In genomic region chr12:76474246-76474583, GRCm38 (mm10) we compare ENCODE assay signal across 26 mouse cellular contexts. TPM values are rescaled to one million over a fixed set of nuclear protein-coding genes. Genes with fewer than 3 reads are reported as not detected.
A peak's percentile ranks its signal among the peaks of the same experiment; 100 is the strongest.
DNase-seq lines count a peak whose midpoint lies in the region; ATAC-seq and TF ChIP-seq lines count a peak whose summit lies in the region.
"Had no signal": no experiment of that assay in that cellular context is flagged by ENCODE, and none has a peak within 500 bp of the region (broad histone marks: within the 10 kb centered on the region; RNA-seq: fewer than 3 reads in every experiment).

No protein-coding gene starts in this region.

- no peaks in the 10 kb centered on the region for H3K4me1 ChIP-seq in forebrain, postnatal 0 days (ENCODE audit: insufficient read depth)
- peaks cover 13% of the 10 kb centered on the region for H3K4me1 ChIP-seq in forebrain, embryonic 10.5 days
- H3K4me1 ChIP-seq in megakaryocyte, embryonic 14.5 days, result peaks cover 28% of the 10 kb centered on the region
- no peaks in the 10 kb centered on the region; the same call in 1 of the 2 replicates for H3K4me1 ChIP-seq in brown adipose tissue, adult 24 weeks (ENCODE audit: control insufficient read depth, insufficient read depth, insufficient read length, low read length)
- H3K4me1 ChIP-seq in hindbrain, postnatal 0 days (ENCODE audit: insufficient read depth, low read length), result no peaks in the 10 kb centered on the region
- H3K4me1 ChIP-seq: midbrain, embryonic 12.5 days had no signal

- no peak for DNase-seq in forebrain, postnatal 0 days
- no peak for DNase-seq in forebrain, embryonic 10.5 days (ENCODE audit: extremely low spot score, low spot score)
- no peak for DNase-seq in urinary bladder, adult 18-20 months (ENCODE audit: low spot score in 2 of 2)
- DNase-seq in hindbrain, postnatal 0 days (ENCODE audit: low spot score), result no peak
- no peak for DNase-seq in layer of hippocampus, postnatal 10 days (ENCODE audit: low spot score in 2 of 2)
- DNase-seq: adrenal gland, postnatal 25 days; cerebellum, adult 2 months; cerebellum, postnatal 36 days; kidney, postnatal 36 days; left cerebral cortex, postnatal 4 days; lung, adult 18-20 months; lung, postnatal 14 days; thymus, postnatal 36 days had no signal

- no peak for TF ChIP-seq CTCF in forebrain, postnatal 0 days (IDR thresholded peaks at IDR 0.05; ENCODE audit: low read depth)
- TF ChIP-seq CTCF in hindbrain, postnatal 0 days (IDR thresholded peaks at IDR 0.05; ENCODE audit: low read depth), result no peak

- no peaks in the 10 kb centered on the region for H3K27me3 ChIP-seq in forebrain, postnatal 0 days (ENCODE audit: insufficient read depth, low read length)
- no peaks in the 10 kb centered on the region for H3K27me3 ChIP-seq in forebrain, embryonic 10.5 days (ENCODE audit: poor library complexity, severe bottlenecking)
- H3K27me3 ChIP-seq in megakaryocyte, embryonic 14.5 days (replicated peaks), result peaks cover 12% of the 10 kb centered on the region
- H3K27me3 ChIP-seq in hindbrain, postnatal 0 days (ENCODE audit: insufficient read depth, low read length), result no peaks in the 10 kb centered on the region
- H3K27me3 ChIP-seq: forebrain, embryonic 15.5 days; intestine, embryonic 15.5 days; midbrain, embryonic 12.5 days; neural tube, embryonic 12.5 days; Patski had no signal

- 0 out of 2 replicates have a peak, but pooled peaks have one; percentile 40 for ATAC-seq in forebrain, postnatal 0 days
- no peak for ATAC-seq in megakaryocyte, adult 5-6 weeks (ENCODE audit: poor library complexity, severe bottlenecking)
- ATAC-seq in hindbrain, postnatal 0 days, result no peak
- ATAC-seq: forebrain, embryonic 15.5 days; intestine, embryonic 15.5 days; Patski had no signal

- no peaks in the 10 kb centered on the region for H3K36me3 ChIP-seq in forebrain, postnatal 0 days (ENCODE audit: insufficient read depth)
- no peaks in the 10 kb centered on the region for H3K36me3 ChIP-seq in forebrain, embryonic 10.5 days (replicated peaks)
- no peaks in the 10 kb centered on the region for H3K36me3 ChIP-seq in megakaryocyte, embryonic 14.5 days (replicated peaks; ENCODE audit: low read length)
- no peaks in the 10 kb centered on the region for H3K36me3 ChIP-seq in hindbrain, postnatal 0 days (ENCODE audit: insufficient read depth, low read length)
- H3K36me3 ChIP-seq: forebrain, embryonic 15.5 days; intestine, embryonic 15.5 days; midbrain, embryonic 12.5 days; neural tube, embryonic 12.5 days had no signal

- no peak overlapping the region for H3K4me3 ChIP-seq in forebrain, postnatal 0 days (ENCODE audit: low read depth, low read length)
- no peak overlapping the region for H3K4me3 ChIP-seq in forebrain, embryonic 10.5 days
- peak overlapping the region; percentile 4 for H3K4me3 ChIP-seq in megakaryocyte, embryonic 14.5 days (replicated peaks)
- no peak overlapping the region for H3K4me3 ChIP-seq in brown adipose tissue, adult 24 weeks (ENCODE audit: insufficient read depth, low read depth, low read length)
- no peak overlapping the region for H3K4me3 ChIP-seq in hindbrain, postnatal 0 days (ENCODE audit: low read length)
- H3K4me3 ChIP-seq: erythroblast, embryonic 14.5 days; forebrain, embryonic 15.5 days; intestine, embryonic 15.5 days; left cerebral cortex, adult 2 months; midbrain, embryonic 12.5 days; neural tube, embryonic 12.5 days had no signal

- no peak overlapping the region for H3K4me2 ChIP-seq in forebrain, postnatal 0 days (ENCODE audit: low read depth)
- no peak overlapping the region for H3K4me2 ChIP-seq in hindbrain, postnatal 0 days (ENCODE audit: low read depth, low read length)
- H3K4me2 ChIP-seq: forebrain, embryonic 15.5 days; heart, embryonic 11.5 days; hindbrain, embryonic 14.5 days; intestine, embryonic 15.5 days; midbrain, embryonic 12.5 days; neural tube, embryonic 12.5 days had no signal

- WGBS in forebrain, postnatal 0 days, result 83% methylated on average over 8 of the region's 8 CpGs
- WGBS in forebrain, embryonic 10.5 days, result 87% methylated on average over 8 of the region's 8 CpGs
- 89% methylated on average over 8 of the region's 8 CpGs for WGBS in hindbrain, postnatal 0 days

- H3K9me3 ChIP-seq in forebrain, postnatal 0 days (ENCODE audit: low read length), result no peaks in the 10 kb centered on the region
- H3K9me3 ChIP-seq in forebrain, embryonic 10.5 days, result no peaks in the 10 kb centered on the region
- peaks cover 5% of the 10 kb centered on the region for H3K9me3 ChIP-seq in megakaryocyte, embryonic 14.5 days
- no peaks in the 10 kb centered on the region for H3K9me3 ChIP-seq in hindbrain, postnatal 0 days (ENCODE audit: low read length)
- H3K9me3 ChIP-seq: forebrain, embryonic 15.5 days; intestine, embryonic 15.5 days; midbrain, embryonic 12.5 days; neural tube, embryonic 12.5 days had no signal

- H3K9ac ChIP-seq in forebrain, postnatal 0 days, result no peak overlapping the region
- no peak overlapping the region for H3K9ac ChIP-seq in hindbrain, postnatal 0 days (replicated peaks; ENCODE audit: low read length)
- H3K9ac ChIP-seq: forebrain, embryonic 15.5 days; hindbrain, embryonic 14.5 days; intestine, embryonic 15.5 days; midbrain, embryonic 12.5 days; neural tube, embryonic 12.5 days had no signal

- no peak overlapping the region for H3K27ac ChIP-seq in forebrain, postnatal 0 days (ENCODE audit: low read depth, low read length)
- H3K27ac ChIP-seq in forebrain, embryonic 10.5 days, result no peak overlapping the region
- peak overlapping the region; percentile 41 for H3K27ac ChIP-seq in brown adipose tissue, adult 24 weeks (replicated peaks; ENCODE audit: low read depth, low read length)
- no peak overlapping the region for H3K27ac ChIP-seq in hindbrain, postnatal 0 days
- H3K27ac ChIP-seq: forebrain, embryonic 15.5 days; hindbrain, embryonic 14.5 days; intestine, embryonic 15.5 days; left cerebral cortex, adult 2 months; midbrain, embryonic 12.5 days; neural tube, embryonic 12.5 days had no signal

RNA-seq across cellular contexts. Expression of gene Plekhg3, which starts 56.5 kb away (rescaled TPM):
- total RNA-seq in forebrain, postnatal 0 days (2014; rRNA removed), result 4.1 and 6.2 TPM in 2 replicates
- polyA plus RNA-seq in forebrain, postnatal 0 days (2015; fragmentation: Nextera tagmentation; extraction: Ambion mirVana), result 0.53 and 1.1 TPM in 2 replicates
- 1.5 and 2.4 TPM in 2 replicates for polyA plus RNA-seq in forebrain, embryonic 10.5 days (2016; fragmentation: Nextera tagmentation; extraction: Ambion mirVana)
- polyA plus RNA-seq in megakaryocyte, embryonic 14.5 days (2012; ENCODE audit: insufficient read depth, low replicate concordance), result 2.2 and 4.4 TPM in 2 replicates
- 40.4 and 44.3 TPM in 2 replicates for total RNA-seq in megakaryocyte, adult 5-6 weeks (2015)
- total RNA-seq in megakaryocyte, adult 5-6 weeks (2017), result 46.6 and 50.5 TPM in 2 replicates
- polyA plus RNA-seq in brown adipose tissue, adult 24 weeks (2012; ENCODE audit: insufficient read depth, insufficient read length, missing spikeins), result 6.3 and 6.5 TPM in 2 replicates
- 5.4 and 6.8 TPM in 2 replicates for total RNA-seq in hindbrain, postnatal 0 days (2014; rRNA removed)
- polyA plus RNA-seq in hindbrain, postnatal 0 days (2015; fragmentation: Nextera tagmentation; extraction: Ambion mirVana), result 1.3 and 1.8 TPM in 2 replicates
- 1 to 10 TPM; 6.1 to 6.2 TPM for total RNA-seq in layer of hippocampus, postnatal 10 days (2021)

RNA-seq across cellular contexts. Expression of gene Ppp1r36, which starts 56.9 kb away (rescaled TPM):
- 1.1 and 1.8 TPM in 2 replicates for total RNA-seq in forebrain, postnatal 0 days (2014; rRNA removed)
- polyA plus RNA-seq in forebrain, postnatal 0 days (2015; fragmentation: Nextera tagmentation; extraction: Ambion mirVana), result 2.2 and 2.7 TPM in 2 replicates
- polyA plus RNA-seq in forebrain, embryonic 10.5 days (2016; fragmentation: Nextera tagmentation; extraction: Ambion mirVana), result 0.30 and 0.47 TPM in 2 replicates
- not detected in 2 replicates for polyA plus RNA-seq in megakaryocyte, embryonic 14.5 days (2012; ENCODE audit: insufficient read depth, low replicate concordance)
- total RNA-seq in megakaryocyte, adult 5-6 weeks (2015), result 0.58 TPM in 1 of 2 replicates, not detected in the other
- 0.18 TPM in 1 of 2 replicates, not detected in the other for total RNA-seq in megakaryocyte, adult 5-6 weeks (2017)
- polyA plus RNA-seq in brown adipose tissue, adult 24 weeks (2012; ENCODE audit: insufficient read depth, insufficient read length, missing spikeins), result not detected in 2 replicates
- 0.25 and 0.52 TPM in 2 replicates for total RNA-seq in hindbrain, postnatal 0 days (2014; rRNA removed)
- polyA plus RNA-seq in hindbrain, postnatal 0 days (2015; fragmentation: Nextera tagmentation; extraction: Ambion mirVana), result 2.7 and 2.8 TPM in 2 replicates
- 1 to 10 TPM; 1.5 to 2.5 TPM for total RNA-seq in layer of hippocampus, postnatal 10 days (2021)
- total RNA-seq: heart, postnatal 25 days had no signal
- polyA plus RNA-seq: erythroblast, embryonic 14.5 days; Patski had no signal
